Mouse (Mus musculus): Measurements from ENCODE around the gene Slc38a3. TPM values are rescaled to one million over a fixed set of nuclear protein-coding genes. Genes with fewer than 3 reads are reported as not detected.

The Slc38a3 gene
- polyA plus RNA-seq, 1 experiment from 2014 or later, result 14.6 TPM

GRCm38 (mm10) chr9:107702606-107703185, 33.4 kb upstream of the Slc38a3 start:
- H3K36me3 ChIP-seq (ENCODE audit: poor library complexity, severe bottlenecking), result peaks cover 15% of the 10 kb centered on the region
- no peak overlapping the region for H3K4me3 ChIP-seq
- peaks cover 89% of the 10 kb centered on the region for H3K4me1 ChIP-seq
- ATAC-seq, result no peak
- H3K4me2 ChIP-seq, result no peak overlapping the region
- no peak overlapping the region for H3K27ac ChIP-seq
- H3K9ac ChIP-seq, result peak overlapping the region; percentile 12; the same call in 1 of the 2 replicates
- H3K27me3 ChIP-seq, result peaks cover 37% of the 10 kb centered on the region
- no peaks in the 10 kb centered on the region for H3K9me3 ChIP-seq (replicated peaks)
- 64% methylated on average over 3 of the region's 3 CpGs for WGBS

- H3K27ac ChIP-seq, result 0 out of 2 replicates have a peak overlapping the region, but pooled peaks have one; percentile 38
- H3K4me1 ChIP-seq, result peaks cover 89% of the 10 kb centered on the region
- 36% methylated on average over 12 of the region's 12 CpGs for WGBS
- peak overlapping the region; percentile 19; the same call in 1 of the 2 replicates for H3K4me2 ChIP-seq
- H3K4me3 ChIP-seq, result no peak overlapping the region
- peaks cover 15% of the 10 kb centered on the region for H3K36me3 ChIP-seq (ENCODE audit: poor library complexity, severe bottlenecking)
- H3K9ac ChIP-seq, result peak overlapping the region; percentile 30; the same call in 1 of the 2 replicates
- peaks cover 30% of the 10 kb centered on the region for H3K27me3 ChIP-seq
- ATAC-seq, result no peak
- H3K9me3 ChIP-seq (replicated peaks), result no peaks in the 10 kb centered on the region
Measured at GRCm38 (mm10) chr9:107701594-107701993, 32.3 kb upstream of the Slc38a3 start.

- H3K4me3 ChIP-seq, result no peak overlapping the region
- WGBS, result 32% methylated on average over 6 of the region's 6 CpGs
- peak overlapping the region; percentile 57 for H3K27ac ChIP-seq
- no peaks in the 10 kb centered on the region for H3K9me3 ChIP-seq (replicated peaks)
- no peak for ATAC-seq
- H3K4me2 ChIP-seq, result peak overlapping the region; percentile 48
- peak overlapping the region; percentile 51 for H3K9ac ChIP-seq
- peaks cover 12% of the 10 kb centered on the region for H3K36me3 ChIP-seq (ENCODE audit: poor library complexity, severe bottlenecking)
- H3K4me1 ChIP-seq, result peaks cover 88% of the 10 kb centered on the region
- H3K27me3 ChIP-seq, result peaks cover 32% of the 10 kb centered on the region
Measured at GRCm38 (mm10) chr9:107700114-107700571, 30.8 kb upstream of the Slc38a3 start.

GRCm38 (mm10) chr9:107699376-107699980, 30.1 kb upstream of the Slc38a3 start:
- peaks cover 6% of the 10 kb centered on the region for H3K36me3 ChIP-seq (ENCODE audit: poor library complexity, severe bottlenecking)
- ATAC-seq, result no peak
- peak overlapping the region; percentile 57; the same call in 1 of the 2 replicates for H3K27ac ChIP-seq
- H3K4me2 ChIP-seq, result peak overlapping the region; percentile 48; the same call in 1 of the 2 replicates
- H3K4me3 ChIP-seq, result no peak overlapping the region
- 11% methylated on average over 9 of the region's 9 CpGs for WGBS
- peaks cover 30% of the 10 kb centered on the region for H3K27me3 ChIP-seq
- no peaks in the 10 kb centered on the region for H3K9me3 ChIP-seq (replicated peaks)
- H3K4me1 ChIP-seq, result peaks cover 88% of the 10 kb centered on the region
- H3K9ac ChIP-seq, result peak overlapping the region; percentile 51; the same call in 1 of the 2 replicates

- H3K4me3 ChIP-seq, result no peak overlapping the region
- 0 out of 2 replicates have a peak overlapping the region, but pooled peaks have one; percentile 1 for H3K9ac ChIP-seq
- 11% methylated on average over 14 of the region's 14 CpGs for WGBS
- no peaks in the 10 kb centered on the region for H3K9me3 ChIP-seq (replicated peaks)
- peaks cover 30% of the 10 kb centered on the region for H3K27me3 ChIP-seq
- peaks cover 3% of the 10 kb centered on the region for H3K36me3 ChIP-seq (ENCODE audit: poor library complexity, severe bottlenecking)
- peak overlapping the region; percentile 48 for H3K4me2 ChIP-seq
- peaks cover 81% of the 10 kb centered on the region for H3K4me1 ChIP-seq
- no peak overlapping the region for H3K27ac ChIP-seq
- peak; percentile 9; the same call in 1 of the 2 replicates for ATAC-seq
Measured at GRCm38 (mm10) chr9:107698611-107699190, 29.4 kb upstream of the Slc38a3 start.

- Histone ChIP-seq H3K27ac (peak overlapping the region; percentile 32; the same call in 1 of the 2 replicates), H3K9me3 (replicated peaks) (no peaks in the 10 kb centered on the region), H3K9ac (peak overlapping the region; percentile 52), H3K27me3 (peaks cover 30% of the 10 kb centered on the region), H3K4me1 (peaks cover 81% of the 10 kb centered on the region), H3K4me2 (peak overlapping the region; percentile 48), H3K4me3 (no peak overlapping the region), H3K36me3 (ENCODE audit: poor library complexity, severe bottlenecking) (peaks cover 3% of the 10 kb centered on the region; the same call in 1 of the 2 replicates)
- 2% methylated on average over 14 of the region's 14 CpGs for WGBS
- peak; percentile 46 for ATAC-seq
Measured at GRCm38 (mm10) chr9:107697811-107698521, 28.6 kb upstream of the Slc38a3 start.

GRCm38 (mm10) chr9:107696845-107697610, 27.7 kb upstream of the Slc38a3 start:
- WGBS, result 22% methylated on average over 9 of the region's 9 CpGs
- no peaks in the 10 kb centered on the region for H3K9me3 ChIP-seq (replicated peaks)
- no peak for ATAC-seq
- H3K36me3 ChIP-seq (ENCODE audit: poor library complexity, severe bottlenecking), result peaks cover 5% of the 10 kb centered on the region
- peaks cover 78% of the 10 kb centered on the region for H3K4me1 ChIP-seq
- H3K9ac ChIP-seq, result 0 out of 2 replicates have a peak overlapping the region, but pooled peaks have one; percentile 10
- no peak overlapping the region for H3K27ac ChIP-seq
- no peak overlapping the region for H3K4me3 ChIP-seq
- H3K4me2 ChIP-seq, result peak overlapping the region; percentile 48; the same call in 1 of the 2 replicates
- peaks cover 30% of the 10 kb centered on the region for H3K27me3 ChIP-seq

- Histone ChIP-seq H3K4me2 (no peak overlapping the region), H3K27me3 (peaks cover 30% of the 10 kb centered on the region), H3K27ac (no peak overlapping the region), H3K36me3 (ENCODE audit: poor library complexity, severe bottlenecking) (peaks cover 15% of the 10 kb centered on the region), H3K9me3 (replicated peaks) (no peaks in the 10 kb centered on the region), H3K4me1 (peaks cover 69% of the 10 kb centered on the region), H3K4me3 (no peak overlapping the region), H3K9ac (peak overlapping the region; percentile 26; the same call in 1 of the 2 replicates)
- ATAC-seq, result no peak
- WGBS, result 43% methylated on average over 6 of the region's 6 CpGs
Measured at GRCm38 (mm10) chr9:107696106-107696479, 26.8 kb upstream of the Slc38a3 start.

GRCm38 (mm10) chr9:107695441-107696105, 26.2 kb upstream of the Slc38a3 start:
- peaks cover 64% of the 10 kb centered on the region for H3K4me1 ChIP-seq
- ATAC-seq, result no peak
- H3K9me3 ChIP-seq (replicated peaks), result no peaks in the 10 kb centered on the region
- H3K27me3 ChIP-seq, result peaks cover 29% of the 10 kb centered on the region
- H3K4me2 ChIP-seq, result no peak overlapping the region
- WGBS, result 87% methylated on average over 12 of the region's 12 CpGs
- H3K27ac ChIP-seq, result no peak overlapping the region
- H3K36me3 ChIP-seq (ENCODE audit: poor library complexity, severe bottlenecking), result peaks cover 20% of the 10 kb centered on the region
- H3K9ac ChIP-seq, result peak overlapping the region; percentile 26; the same call in 1 of the 2 replicates
- no peak overlapping the region for H3K4me3 ChIP-seq

GRCm38 (mm10) chr9:107694627-107695026, 25.3 kb upstream of the Slc38a3 start:
- Histone ChIP-seq H3K27me3 (peaks cover 19% of the 10 kb centered on the region), H3K4me3 (no peak overlapping the region), H3K4me2 (no peak overlapping the region), H3K27ac (no peak overlapping the region), H3K9ac (no peak overlapping the region), H3K9me3 (replicated peaks) (no peaks in the 10 kb centered on the region), H3K36me3 (ENCODE audit: poor library complexity, severe bottlenecking) (peaks cover 27% of the 10 kb centered on the region), H3K4me1 (peaks cover 55% of the 10 kb centered on the region)
- WGBS, result 72% methylated on average over 7 of the region's 7 CpGs
- no peak for ATAC-seq
